Mouse (Mus musculus) small intestine, adult 2 months (tissue): ENCODE measurements around the gene Aff3. TPM values are rescaled to one million over a fixed set of nuclear protein-coding genes. Genes with fewer than 3 reads are reported as not detected.

Experiments used
- H3K27ac ChIP-seq: fragments of 200-500 bp; 2 replicates; pipeline ENCODE4 v1.5.1; 2012; ENCODE audit warnings: low read depth, low read length, control low read depth, inconsistent platforms; ENCODE audit not compliant: insufficient read depth
- H3K27me3 ChIP-seq: fragments of 200-500 bp; 2 replicates; pipeline ENCODE4 v1.6.1; 2012; ENCODE audit warnings: mild to moderate bottlenecking, moderate library complexity, low read length, inconsistent platforms; ENCODE audit not compliant: control insufficient read depth, insufficient read depth
- H3K36me3 ChIP-seq: fragments of 200-500 bp; 2 replicates; pipeline ENCODE4 v1.6.1; 2012; ENCODE audit warnings: mild to moderate bottlenecking, low read length, control low read depth, inconsistent platforms; ENCODE audit not compliant: control insufficient read depth, insufficient read depth
- H3K4me1 ChIP-seq: fragments of 200-500 bp; 2 replicates; pipeline ENCODE4 v1.6.1; 2012; ENCODE audit warnings: low read length, inconsistent platforms, mixed read lengths; ENCODE audit not compliant: control insufficient read depth, insufficient read depth, insufficient read length
- H3K4me3 ChIP-seq: fragments of 200-500 bp; 2 replicates; pipeline ENCODE4 v1.5.1; 2012; ENCODE audit warnings: low read depth, mild to moderate bottlenecking, control low read depth, inconsistent platforms, low read length, moderate library complexity
- CTCF ChIP-seq: fragments of 200-500 bp; IDR thresholded peaks from 2 replicates; pipeline ENCODE4 v1.5.1; 2012; ENCODE audit warnings: low read depth, mild to moderate bottlenecking, control low read depth, inconsistent platforms, low read length, moderate library complexity, mixed read lengths; ENCODE audit not compliant: insufficient replicate concordance, insufficient read length; ENCODE audit errors: extremely low read depth
- POLR2A ChIP-seq: fragments of 200-500 bp; IDR thresholded peaks from 2 replicates; pipeline ENCODE4 v1.6.1; 2012; ENCODE audit warnings: low read depth, mild to moderate bottlenecking, control low read depth, inconsistent platforms, low read length, moderate library complexity
- WGBS: fragments of 180-500 bp; shearing (Covaris S2); methylation state at CpG from one replicate; pipeline ENCODE4 v1.1.7; 2018; 5-methylcytosine and 5-hydroxymethylcytosine counted together
- polyA plus RNA-seq: library from polyadenylated mRNA; depleted of rRNA; stranded (reverse); fragments of >200 nt; gene quantifications from 2 replicates; pipeline ENCODE4 v1.2.3, GENCODE M21; 2012

Gene Aff3
- polyA plus RNA-seq, 1 experiment, result 1.5 TPM

GRCm38 (mm10) chr1:38369166-38369565 lies 295.6 kb downstream of the Aff3 start:
- Histone ChIP-seq H3K4me3 (no peak overlapping the region), H3K27me3 (no peaks in the 10 kb centered on the region), H3K36me3 (no peaks in the 10 kb centered on the region), H3K4me1 (no peaks in the 10 kb centered on the region), H3K27ac (no peak overlapping the region)
- WGBS, result 77% methylated on average over 8 of the region's 8 CpGs
- TF ChIP-seq POLR2A (no peak), CTCF (no peak)

- no peak overlapping the region for H3K27ac ChIP-seq
- H3K4me3 ChIP-seq, result no peak overlapping the region
- no peaks in the 10 kb centered on the region for H3K36me3 ChIP-seq
- no peaks in the 10 kb centered on the region for H3K27me3 ChIP-seq
- TF ChIP-seq POLR2A (no peak), CTCF (no peak)
- H3K4me1 ChIP-seq, result no peaks in the 10 kb centered on the region
- 73% methylated on average over 6 of the region's 6 CpGs for WGBS
These were observed 296.6 kb downstream of the Aff3 start for GRCm38 (mm10) chr1:38368081-38368689.

- no peak overlapping the region for H3K27ac ChIP-seq
- no peak for TF ChIP-seq CTCF
- no peaks in the 10 kb centered on the region for H3K4me1 ChIP-seq
- no peaks in the 10 kb centered on the region for H3K27me3 ChIP-seq
- 92% methylated on average over 14 of the region's 14 CpGs for WGBS
- H3K36me3 ChIP-seq, result no peaks in the 10 kb centered on the region
- no peak overlapping the region for H3K4me3 ChIP-seq
These were observed 297.2 kb downstream of the Aff3 start for GRCm38 (mm10) chr1:38367404-38368080.

GRCm38 (mm10) chr1:38363856-38364255 lies 300.9 kb downstream of the Aff3 start:
- no peak overlapping the region for H3K27ac ChIP-seq
- no peaks in the 10 kb centered on the region for H3K27me3 ChIP-seq
- WGBS, result 82% methylated on average over 2 of the region's 2 CpGs
- no peaks in the 10 kb centered on the region for H3K4me1 ChIP-seq
- H3K36me3 ChIP-seq, result no peaks in the 10 kb centered on the region
- H3K4me3 ChIP-seq, result no peak overlapping the region
- TF ChIP-seq POLR2A, result no peak
- no peak for TF ChIP-seq CTCF

- WGBS, result 88% methylated on average over 3 of the region's 3 CpGs
- TF ChIP-seq POLR2A, result no peak
- no peak for TF ChIP-seq CTCF
- no peaks in the 10 kb centered on the region for H3K4me1 ChIP-seq
- no peaks in the 10 kb centered on the region for H3K36me3 ChIP-seq
- no peaks in the 10 kb centered on the region for H3K27me3 ChIP-seq
- H3K27ac ChIP-seq, result no peak overlapping the region
- no peak overlapping the region for H3K4me3 ChIP-seq
These were observed 302.5 kb downstream of the Aff3 start for GRCm38 (mm10) chr1:38362275-38362674.

GRCm38 (mm10) chr1:38358797-38359349 lies 305.9 kb downstream of the Aff3 start:
- Histone ChIP-seq H3K27ac (no peak overlapping the region), H3K27me3 (no peaks in the 10 kb centered on the region), H3K36me3 (no peaks in the 10 kb centered on the region), H3K4me3 (no peak overlapping the region), H3K4me1 (no peaks in the 10 kb centered on the region)
- 79% methylated on average over 26 of the region's 26 CpGs for WGBS
- no peak for TF ChIP-seq POLR2A
- no peak for TF ChIP-seq CTCF

GRCm38 (mm10) chr1:38357933-38358796 lies 306.6 kb downstream of the Aff3 start:
- Histone ChIP-seq H3K4me3 (no peak overlapping the region), H3K27me3 (no peaks in the 10 kb centered on the region), H3K36me3 (no peaks in the 10 kb centered on the region), H3K4me1 (no peaks in the 10 kb centered on the region), H3K27ac (no peak overlapping the region)
- WGBS, result 21% methylated on average over 10 of the region's 10 CpGs
- TF ChIP-seq CTCF (no peak), POLR2A (no peak)
